Mouse (Mus musculus) stomach, embryonic 15.5 days (tissue): Measurements from ENCODE around the gene Slc6a3. TPM values are rescaled to one million over a fixed set of nuclear protein-coding genes. Genes with fewer than 3 reads are reported as not detected.

Experiments used
- ATAC-seq: fragments of 200-750 bp; cut with Nextera tagmentation; 2 replicates; pipeline ENCODE4 v1.8.0; 2017; ENCODE audit warnings: low read depth, moderate number of reproducible peaks, moderate TSS enrichment; ENCODE audit not compliant: insufficient read depth, low FRiP score
- H3K27ac ChIP-seq: fragments of 300-500 bp; sonication (generic); 2 replicates; pipeline ENCODE4 v1.5.1; 2015; ENCODE audit warnings: mild to moderate bottlenecking, inconsistent platforms
- H3K27me3 ChIP-seq: fragments of 300-500 bp; sonication (generic); replicated peaks from 2 replicates; pipeline ENCODE4 v1.6.1; 2015; ENCODE audit warnings: inconsistent platforms
- H3K36me3 ChIP-seq: fragments of 300-500 bp; sonication (generic); 2 replicates; pipeline ENCODE4 v1.6.1; 2015; ENCODE audit warnings: inconsistent platforms
- H3K4me1 ChIP-seq: fragments of 300-500 bp; sonication (generic); 2 replicates; pipeline ENCODE4 v1.6.1; 2015; ENCODE audit warnings: inconsistent platforms
- H3K4me2 ChIP-seq: fragments of 300-500 bp; sonication (generic); 2 replicates; pipeline ENCODE4 v1.6.1; 2015; ENCODE audit warnings: mild to moderate bottlenecking, inconsistent platforms
- H3K4me3 ChIP-seq: fragments of 300-500 bp; sonication (generic); replicated peaks from 2 replicates; pipeline ENCODE4 v1.5.1; 2015; ENCODE audit warnings: inconsistent platforms
- H3K9ac ChIP-seq: fragments of 300-500 bp; sonication (generic); 2 replicates; pipeline ENCODE4 v1.6.1; 2015; ENCODE audit warnings: inconsistent platforms
- H3K9me3 ChIP-seq: fragments of 300-500 bp; sonication (generic); 2 replicates; pipeline ENCODE4 v1.6.1; 2016; ENCODE audit warnings: inconsistent platforms
- WGBS: fragments of 180-500 bp; shearing (Covaris S2); methylation state at CpG from one replicate; pipeline ENCODE4 v1.1.7; 2015; 5-methylcytosine and 5-hydroxymethylcytosine counted together
- polyA plus RNA-seq: library from polyadenylated mRNA; unstranded; fragments of >200 nt; fragmentation: Nextera tagmentation; extraction: Ambion mirVana; gene quantifications from 2 replicates; pipeline ENCODE4 v1.2.1, GENCODE M21; 2015

Gene Slc6a3
- polyA plus RNA-seq: 0.08 and 0.12 TPM in 2 replicates

DNA sequence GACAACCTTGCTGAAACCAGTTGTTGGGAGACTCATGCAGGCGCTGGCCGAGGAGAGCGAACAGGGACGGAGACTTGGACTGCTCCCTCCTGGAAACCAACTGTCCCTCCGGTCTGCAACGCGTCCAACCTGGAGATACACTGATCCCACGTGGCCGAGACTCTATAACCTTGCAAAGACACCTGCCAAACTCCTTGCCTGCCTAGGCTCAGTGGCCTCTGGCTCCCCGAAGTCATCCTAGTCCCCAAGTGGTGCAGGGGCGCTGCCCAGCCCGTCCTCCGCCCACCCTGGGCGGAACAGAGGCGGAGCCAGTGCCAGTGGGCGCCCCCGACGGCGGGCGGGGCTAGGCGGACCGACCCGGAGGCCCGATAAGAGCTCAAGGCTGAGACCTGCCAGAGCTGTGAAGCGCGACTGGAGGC lies at the start of gene Slc6a3:
Gene Slc6a3 (plus strand): TSS at position 345 of the 419 bp plus-strand sequence.
- no peak within 1 kb of the TSS for H3K27ac ChIP-seq
- H3K9ac ChIP-seq: no peak within 1 kb of the TSS; the same call in 1 of the 2 replicates
- WGBS: under 1% methylated on average over 26 of the region's 26 CpGs

DNA sequence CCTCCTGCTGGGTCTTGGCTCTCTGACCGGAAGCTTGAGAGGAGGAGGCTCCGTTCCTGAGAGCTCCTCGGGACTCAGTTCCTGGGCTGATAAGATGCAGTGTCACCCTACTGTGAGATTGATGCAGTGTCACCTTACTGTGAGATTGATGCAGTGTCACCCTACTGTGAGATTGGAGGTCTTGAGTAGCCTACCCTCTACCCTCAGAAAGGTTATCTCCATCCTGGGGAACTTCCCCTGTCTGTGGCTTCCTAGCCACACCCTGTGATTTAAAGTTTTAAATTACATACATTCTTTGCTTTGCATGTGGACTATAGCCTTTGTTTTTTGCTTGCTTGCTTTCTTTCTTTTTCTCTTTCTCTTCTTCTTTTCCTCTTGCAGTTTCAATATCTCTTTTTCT lies 48.4 kb upstream of the Slc6a3 start:
- Histone ChIP-seq H3K27ac (no peak overlapping the region), H3K4me2 (no peak overlapping the region), H3K27me3 (no peaks in the 10 kb centered on the region), H3K9me3 (no peaks in the 10 kb centered on the region), H3K4me1 (0 out of 2 replicates have a peak, but pooled peaks cover 4% of the 10 kb centered on the region), H3K36me3 (peaks cover 33% of the 10 kb centered on the region), H3K9ac (no peak overlapping the region), H3K4me3 (no peak overlapping the region)
- no peak for ATAC-seq
- WGBS: 45% methylated on average over 3 of the region's 3 CpGs

More for the DNA sequence above, at the start of gene Slc6a3:
- peak within 1 kb of the TSS; percentile 44 for H3K4me3 ChIP-seq
- H3K36me3 ChIP-seq: no peaks in the 10 kb centered on the region
- peaks cover 32% of the 10 kb centered on the region for H3K27me3 ChIP-seq
- 0 out of 2 replicates have a peak, but pooled peaks cover 6% of the 10 kb centered on the region for H3K4me1 ChIP-seq
- H3K9me3 ChIP-seq: no peaks in the 10 kb centered on the region
- ATAC-seq: peak; percentile 94
- H3K4me2 ChIP-seq: peak within 1 kb of the TSS; percentile 85

DNA sequence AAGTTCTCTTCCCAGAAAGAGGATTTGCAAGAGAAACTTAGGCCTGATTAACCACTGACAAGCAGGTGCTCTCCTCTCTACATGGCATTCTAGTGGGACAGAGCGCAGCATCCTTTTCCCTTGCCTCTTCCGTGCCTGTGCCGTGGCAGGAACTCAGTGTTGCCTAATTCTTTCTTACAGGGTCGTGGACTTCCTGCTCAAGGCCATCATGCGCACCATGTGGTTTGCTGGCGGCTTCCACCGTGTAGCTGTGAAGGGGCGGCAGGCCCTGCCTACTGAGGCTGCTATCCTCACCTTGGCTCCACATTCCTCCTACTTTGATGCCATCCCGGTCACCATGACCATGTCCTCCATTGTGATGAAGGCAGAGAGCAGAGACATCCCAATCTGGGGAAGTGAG lies 47.8 kb upstream of the Slc6a3 start:
- Histone ChIP-seq H3K4me1 (0 out of 2 replicates have a peak, but pooled peaks cover 4% of the 10 kb centered on the region), H3K36me3 (peaks cover 33% of the 10 kb centered on the region), H3K4me2 (no peak overlapping the region), H3K9ac (no peak overlapping the region), H3K9me3 (no peaks in the 10 kb centered on the region), H3K4me3 (no peak overlapping the region), H3K27ac (no peak overlapping the region), H3K27me3 (no peaks in the 10 kb centered on the region)
- 78% methylated on average over 9 of the region's 9 CpGs for WGBS
- no peak for ATAC-seq

- H3K36me3 ChIP-seq: peaks cover 40% of the 10 kb centered on the region
- no peak for ATAC-seq
- 81% methylated on average over 3 of the region's 3 CpGs for WGBS
Measured at GRCm38 (mm10) chr13:73489986-73490385, 46.6 kb upstream of the Slc6a3 start.

DNA sequence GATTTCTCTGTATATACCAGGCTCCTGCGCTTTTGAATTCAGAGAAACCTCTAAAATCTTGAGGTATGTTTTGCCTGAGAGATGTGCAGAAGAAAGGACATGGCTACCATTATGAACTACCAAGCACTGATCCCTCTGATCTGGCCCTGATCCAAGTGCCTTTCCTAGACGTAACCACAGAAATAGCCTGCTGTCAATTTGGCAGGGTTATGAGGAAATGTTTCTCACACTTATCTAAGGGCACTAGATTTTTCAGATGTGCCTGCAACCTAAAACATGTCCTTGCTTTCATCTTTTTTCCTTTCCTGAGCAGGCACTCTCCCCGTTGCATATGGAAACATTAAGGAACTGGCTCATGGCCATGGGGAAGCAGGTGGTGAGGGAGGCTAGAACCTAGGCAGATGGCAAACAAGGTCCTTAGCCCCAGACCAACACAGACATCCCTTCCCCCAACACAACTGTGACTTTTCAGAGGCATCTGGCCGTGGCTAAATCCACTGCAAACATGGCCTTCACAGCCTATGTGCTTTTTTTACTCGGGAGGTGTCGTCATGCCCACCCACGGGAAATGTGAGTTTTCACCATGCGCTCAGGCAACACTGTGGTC lies 45.9 kb upstream of the Slc6a3 start:
- ATAC-seq: no peak
- Histone ChIP-seq H3K36me3 (peaks cover 44% of the 10 kb centered on the region), H3K9ac (no peak overlapping the region), H3K27me3 (no peaks in the 10 kb centered on the region), H3K9me3 (no peaks in the 10 kb centered on the region), H3K4me3 (no peak overlapping the region), H3K4me1 (no peaks in the 10 kb centered on the region), H3K4me2 (no peak overlapping the region), H3K27ac (no peak overlapping the region)
- 81% methylated on average over 8 of the region's 8 CpGs for WGBS

More at GRCm38 (mm10) chr13:73489986-73490385, 46.6 kb upstream of the Slc6a3 start:
- no peaks in the 10 kb centered on the region for H3K27me3 ChIP-seq
- H3K4me1 ChIP-seq: no peaks in the 10 kb centered on the region
- H3K27ac ChIP-seq: no peak overlapping the region
- H3K9me3 ChIP-seq: no peaks in the 10 kb centered on the region
- H3K4me3 ChIP-seq: no peak overlapping the region
- no peak overlapping the region for H3K9ac ChIP-seq
- H3K4me2 ChIP-seq: no peak overlapping the region

DNA sequence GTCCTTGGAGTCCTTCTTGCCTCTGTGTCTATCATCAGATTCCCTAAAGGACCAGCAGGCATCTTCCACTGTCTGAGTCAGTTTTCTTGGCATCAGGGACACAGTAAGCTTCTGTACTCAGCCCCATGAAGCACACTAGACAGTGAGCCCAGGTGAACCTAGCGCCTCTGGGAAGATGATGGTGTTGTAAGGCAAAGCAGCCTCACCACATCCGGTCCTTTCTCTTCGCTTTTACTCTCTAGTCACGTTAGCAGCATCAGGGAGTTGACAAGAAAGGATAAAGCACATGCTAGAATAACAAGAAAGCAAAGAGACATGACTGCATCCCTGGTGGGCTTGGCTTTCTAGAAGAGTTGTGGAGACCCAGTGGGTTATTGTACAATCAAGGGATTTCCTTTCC lies 43.4 kb upstream of the Slc6a3 start:
- ATAC-seq: no peak
- Histone ChIP-seq H3K36me3 (peaks cover 43% of the 10 kb centered on the region), H3K27me3 (no peaks in the 10 kb centered on the region), H3K9me3 (no peaks in the 10 kb centered on the region), H3K4me3 (no peak overlapping the region), H3K27ac (no peak overlapping the region), H3K4me2 (no peak overlapping the region), H3K4me1 (no peaks in the 10 kb centered on the region), H3K9ac (no peak overlapping the region)
- 90% methylated on average over 4 of the region's 4 CpGs for WGBS

DNA sequence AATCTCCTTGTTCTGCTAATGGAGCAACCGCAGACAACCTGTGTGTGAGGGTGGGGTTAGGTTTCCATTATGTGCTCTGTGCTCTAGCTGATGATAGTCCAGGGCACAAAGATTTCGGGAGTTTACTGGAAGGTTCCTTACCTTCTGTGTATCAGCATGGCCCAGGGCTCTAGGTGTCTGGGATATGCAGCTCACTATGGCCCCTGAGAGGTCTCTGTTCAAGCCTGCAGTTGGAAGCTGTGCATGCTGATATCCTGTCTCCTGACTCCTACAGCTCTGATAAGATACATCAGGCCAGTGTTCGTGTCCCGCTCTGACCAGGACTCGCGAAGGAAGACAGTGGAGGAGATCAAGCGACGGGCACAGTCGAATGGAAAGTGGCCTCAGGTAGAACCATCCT lies 42.0 kb upstream of the Slc6a3 start:
- Histone ChIP-seq H3K4me2 (no peak overlapping the region), H3K36me3 (peaks cover 33% of the 10 kb centered on the region), H3K9ac (no peak overlapping the region), H3K4me1 (no peaks in the 10 kb centered on the region), H3K27me3 (no peaks in the 10 kb centered on the region), H3K27ac (no peak overlapping the region), H3K9me3 (no peaks in the 10 kb centered on the region), H3K4me3 (no peak overlapping the region)
- 89% methylated on average over 9 of the region's 9 CpGs for WGBS
- no peak for ATAC-seq

GRCm38 (mm10) chr13:73496137-73496536 lies 40.4 kb upstream of the Slc6a3 start:
- no peak overlapping the region for H3K9ac ChIP-seq
- no peak overlapping the region for H3K27ac ChIP-seq
- H3K27me3 ChIP-seq: no peaks in the 10 kb centered on the region
- H3K4me3 ChIP-seq: no peak overlapping the region
- no peak overlapping the region for H3K4me2 ChIP-seq
- no peak for ATAC-seq
- H3K4me1 ChIP-seq: no peaks in the 10 kb centered on the region
- WGBS: 61% methylated on average over 2 of the region's 2 CpGs
- H3K9me3 ChIP-seq: no peaks in the 10 kb centered on the region
- H3K36me3 ChIP-seq: peaks cover 34% of the 10 kb centered on the region; the same call in 1 of the 2 replicates

GRCm38 (mm10) chr13:73499893-73500604 lies 36.5 kb upstream of the Slc6a3 start:
- Histone ChIP-seq H3K4me2 (no peak overlapping the region), H3K9ac (no peak overlapping the region), H3K9me3 (no peaks in the 10 kb centered on the region), H3K4me1 (no peaks in the 10 kb centered on the region), H3K4me3 (no peak overlapping the region), H3K27ac (no peak overlapping the region), H3K27me3 (no peaks in the 10 kb centered on the region), H3K36me3 (peaks cover 28% of the 10 kb centered on the region)
- ATAC-seq: peak; percentile 86; the same call in 1 of the 2 replicates
- WGBS: 69% methylated on average over 6 of the region's 6 CpGs

DNA sequence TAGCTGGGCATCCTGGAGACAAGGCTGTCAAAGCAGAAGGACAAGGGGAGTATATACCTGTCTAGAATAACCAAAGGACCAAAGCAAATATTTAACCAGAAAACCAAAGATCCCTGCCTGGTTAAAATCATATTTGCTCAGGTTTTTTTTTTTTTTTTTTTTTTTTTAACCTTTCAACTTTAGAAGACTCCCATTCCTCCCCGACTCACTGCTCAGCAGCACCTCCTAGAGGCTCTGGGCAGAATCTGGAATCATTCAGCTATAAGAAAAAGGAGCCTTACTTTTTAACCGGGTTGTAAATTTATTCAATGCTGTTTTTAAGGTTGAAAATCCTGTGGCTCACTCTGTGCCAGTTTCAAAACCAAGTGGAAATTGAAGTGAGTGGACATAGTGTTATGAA lies 33.8 kb upstream of the Slc6a3 start:
- Histone ChIP-seq H3K27ac (no peak overlapping the region), H3K9ac (no peak overlapping the region), H3K4me2 (no peak overlapping the region), H3K4me1 (no peaks in the 10 kb centered on the region), H3K4me3 (no peak overlapping the region), H3K9me3 (no peaks in the 10 kb centered on the region), H3K36me3 (peaks cover 19% of the 10 kb centered on the region), H3K27me3 (no peaks in the 10 kb centered on the region)
- ATAC-seq: no peak
- 59% methylated on average over 2 of the region's 2 CpGs for WGBS

DNA sequence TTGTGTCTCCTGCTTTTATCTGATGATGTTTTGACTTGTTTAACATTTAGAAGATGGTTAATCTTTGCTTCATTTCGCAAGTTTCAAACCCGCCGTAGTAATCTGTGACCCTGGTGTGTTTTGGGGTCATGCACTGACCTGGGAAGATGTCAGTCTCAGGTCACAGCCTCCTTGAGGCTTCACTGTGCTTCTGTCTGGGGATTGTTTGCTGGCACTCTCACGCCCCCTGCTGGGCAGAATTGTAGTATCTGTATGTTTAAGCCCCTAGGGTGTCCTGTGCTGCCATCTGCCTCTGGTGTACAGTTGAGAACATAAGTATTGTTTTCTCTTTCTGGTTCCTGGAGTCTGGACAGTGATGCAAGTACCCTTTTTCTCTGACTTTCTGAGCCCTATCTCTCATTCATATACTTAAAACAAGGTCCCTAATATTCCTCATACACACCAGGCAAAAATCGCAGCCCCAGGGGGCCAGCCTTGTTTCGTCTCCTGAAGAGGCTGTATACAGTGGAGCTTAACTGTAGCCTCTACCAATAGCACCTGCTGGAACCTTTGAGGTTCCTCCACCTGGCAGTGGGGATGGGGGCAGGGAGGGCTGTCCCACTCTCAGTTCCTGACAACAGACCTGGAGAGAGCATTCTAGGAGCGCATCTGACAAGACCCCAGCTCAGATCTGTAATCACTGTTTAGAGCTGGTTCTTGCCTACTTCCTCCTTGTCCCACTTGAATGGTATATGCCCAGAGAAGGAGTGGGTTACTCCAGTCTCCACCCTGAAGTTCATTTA lies 30.7 kb upstream of the Slc6a3 start:
- H3K36me3 ChIP-seq: peaks cover 15% of the 10 kb centered on the region
- H3K4me2 ChIP-seq: no peak overlapping the region
- H3K4me3 ChIP-seq: no peak overlapping the region
- no peak for ATAC-seq
- H3K9me3 ChIP-seq: no peaks in the 10 kb centered on the region
- WGBS: 57% methylated on average over 7 of the region's 7 CpGs
- H3K9ac ChIP-seq: no peak overlapping the region
- no peaks in the 10 kb centered on the region for H3K4me1 ChIP-seq
- no peak overlapping the region for H3K27ac ChIP-seq
- H3K27me3 ChIP-seq: no peaks in the 10 kb centered on the region
